Mouse (Mus musculus): ENCODE measurements around the gene Icmt. TPM values are rescaled to one million over a fixed set of nuclear protein-coding genes. Genes with fewer than 3 reads are reported as not detected.
A peak's percentile ranks its signal among the peaks of the same experiment; 100 is the strongest.

The Icmt gene
- polyA plus RNA-seq, 1 experiment: 19.7 TPM

GRCm38 (mm10) chr4:152264867-152265568, 32.0 kb upstream of the Icmt start:
- Histone ChIP-seq H3K4me3 (ENCODE audit: insufficient read depth, low read length) (no peak overlapping the region), H3K27ac (ENCODE audit: insufficient read depth, low read depth, low read length) (no peak overlapping the region), H3K4me1 (ENCODE audit: control insufficient read depth, insufficient read depth, low read length) (peaks cover 14% of the 10 kb centered on the region)
- 0 out of 2 replicates have a peak, but pooled peaks have one; percentile 11 for TF ChIP-seq CTCF (IDR thresholded peaks at IDR 0.05; ENCODE audit: low read depth, low read length)
- no peak for TF ChIP-seq POLR2A (IDR thresholded peaks at IDR 0.05; ENCODE audit: borderline replicate concordance, low read depth, low read length)

GRCm38 (mm10) chr4:152265791-152266190, 31.2 kb upstream of the Icmt start:
- peaks cover 6% of the 10 kb centered on the region for H3K4me1 ChIP-seq (ENCODE audit: control insufficient read depth, insufficient read depth, low read length)
- H3K4me3 ChIP-seq (ENCODE audit: insufficient read depth, low read length): no peak overlapping the region
- TF ChIP-seq CTCF (IDR thresholded peaks at IDR 0.05; ENCODE audit: low read depth, low read length) (no peak), POLR2A (IDR thresholded peaks at IDR 0.05; ENCODE audit: borderline replicate concordance, low read depth, low read length) (no peak)
- H3K27ac ChIP-seq (ENCODE audit: insufficient read depth, low read depth, low read length): no peak overlapping the region

- TF ChIP-seq POLR2A (IDR thresholded peaks at IDR 0.05; ENCODE audit: borderline replicate concordance, low read depth, low read length) (no peak), CTCF (IDR thresholded peaks at IDR 0.05; ENCODE audit: low read depth, low read length) (no peak)
- Histone ChIP-seq H3K4me1 (ENCODE audit: control insufficient read depth, insufficient read depth, low read length) (0 out of 2 replicates have a peak, but pooled peaks cover 4% of the 10 kb centered on the region), H3K4me3 (ENCODE audit: insufficient read depth, low read length) (no peak overlapping the region), H3K27ac (ENCODE audit: insufficient read depth, low read depth, low read length) (no peak overlapping the region)
Measured at GRCm38 (mm10) chr4:152266236-152266895, 30.7 kb upstream of the Icmt start.

GRCm38 (mm10) chr4:152267748-152268369, 29.2 kb upstream of the Icmt start:
- Histone ChIP-seq H3K27ac (ENCODE audit: insufficient read depth, low read depth, low read length) (no peak overlapping the region), H3K4me1 (ENCODE audit: control insufficient read depth, insufficient read depth, low read length) (0 out of 2 replicates have a peak, but pooled peaks cover 4% of the 10 kb centered on the region), H3K4me3 (ENCODE audit: insufficient read depth, low read length) (no peak overlapping the region)
- TF ChIP-seq CTCF (IDR thresholded peaks at IDR 0.05; ENCODE audit: low read depth, low read length) (no peak), POLR2A (IDR thresholded peaks at IDR 0.05; ENCODE audit: borderline replicate concordance, low read depth, low read length) (no peak)

GRCm38 (mm10) chr4:152269967-152270366, 27.1 kb upstream of the Icmt start:
- no peaks in the 10 kb centered on the region for H3K4me1 ChIP-seq (ENCODE audit: control insufficient read depth, insufficient read depth, low read length)

GRCm38 (mm10) chr4:152270599-152270998, 26.4 kb upstream of the Icmt start:
- TF ChIP-seq CTCF (IDR thresholded peaks at IDR 0.05; ENCODE audit: low read depth, low read length) (no peak), POLR2A (IDR thresholded peaks at IDR 0.05; ENCODE audit: borderline replicate concordance, low read depth, low read length) (no peak)
- H3K4me3 ChIP-seq (ENCODE audit: insufficient read depth, low read length): no peak overlapping the region
- H3K4me1 ChIP-seq (ENCODE audit: control insufficient read depth, insufficient read depth, low read length): no peaks in the 10 kb centered on the region
- no peak overlapping the region for H3K27ac ChIP-seq (ENCODE audit: insufficient read depth, low read depth, low read length)

More at GRCm38 (mm10) chr4:152269967-152270366, 27.1 kb upstream of the Icmt start:
- Histone ChIP-seq H3K4me3 (ENCODE audit: insufficient read depth, low read length) (no peak overlapping the region), H3K27ac (ENCODE audit: insufficient read depth, low read depth, low read length) (no peak overlapping the region)
- no peak for TF ChIP-seq CTCF (IDR thresholded peaks at IDR 0.05; ENCODE audit: low read depth, low read length)
- TF ChIP-seq POLR2A (IDR thresholded peaks at IDR 0.05; ENCODE audit: borderline replicate concordance, low read depth, low read length): no peak

GRCm38 (mm10) chr4:152271334-152271733, 25.7 kb upstream of the Icmt start:
- H3K27ac ChIP-seq (ENCODE audit: insufficient read depth, low read depth, low read length): no peak overlapping the region
- H3K4me3 ChIP-seq (ENCODE audit: insufficient read depth, low read length): no peak overlapping the region
- TF ChIP-seq POLR2A (IDR thresholded peaks at IDR 0.05; ENCODE audit: borderline replicate concordance, low read depth, low read length) (no peak), CTCF (IDR thresholded peaks at IDR 0.05; ENCODE audit: low read depth, low read length) (no peak)
- no peaks in the 10 kb centered on the region for H3K4me1 ChIP-seq (ENCODE audit: control insufficient read depth, insufficient read depth, low read length)

- H3K4me3 ChIP-seq (ENCODE audit: insufficient read depth, low read length): no peak overlapping the region
- H3K27ac ChIP-seq (ENCODE audit: insufficient read depth, low read depth, low read length): no peak overlapping the region
- no peaks in the 10 kb centered on the region for H3K4me1 ChIP-seq (ENCODE audit: control insufficient read depth, insufficient read depth, low read length)
- no peak for TF ChIP-seq CTCF (IDR thresholded peaks at IDR 0.05; ENCODE audit: low read depth, low read length)
- no peak for TF ChIP-seq POLR2A (IDR thresholded peaks at IDR 0.05; ENCODE audit: borderline replicate concordance, low read depth, low read length)
Measured at GRCm38 (mm10) chr4:152272006-152272405, 25.0 kb upstream of the Icmt start.

GRCm38 (mm10) chr4:152272449-152273049, 24.5 kb upstream of the Icmt start:
- Histone ChIP-seq H3K27ac (ENCODE audit: insufficient read depth, low read depth, low read length) (no peak overlapping the region), H3K4me3 (ENCODE audit: insufficient read depth, low read length) (no peak overlapping the region), H3K4me1 (ENCODE audit: control insufficient read depth, insufficient read depth, low read length) (no peaks in the 10 kb centered on the region)
- TF ChIP-seq CTCF (IDR thresholded peaks at IDR 0.05; ENCODE audit: low read depth, low read length) (peak; percentile 28; the same call in 1 of the 2 replicates), POLR2A (IDR thresholded peaks at IDR 0.05; ENCODE audit: borderline replicate concordance, low read depth, low read length) (no peak)

Data from bone marrow macrophage, adult 2 months (primary cell).